Mouse (Mus musculus): ENCODE measurements around the gene Mapk14.

Gene Mapk14

DNA sequence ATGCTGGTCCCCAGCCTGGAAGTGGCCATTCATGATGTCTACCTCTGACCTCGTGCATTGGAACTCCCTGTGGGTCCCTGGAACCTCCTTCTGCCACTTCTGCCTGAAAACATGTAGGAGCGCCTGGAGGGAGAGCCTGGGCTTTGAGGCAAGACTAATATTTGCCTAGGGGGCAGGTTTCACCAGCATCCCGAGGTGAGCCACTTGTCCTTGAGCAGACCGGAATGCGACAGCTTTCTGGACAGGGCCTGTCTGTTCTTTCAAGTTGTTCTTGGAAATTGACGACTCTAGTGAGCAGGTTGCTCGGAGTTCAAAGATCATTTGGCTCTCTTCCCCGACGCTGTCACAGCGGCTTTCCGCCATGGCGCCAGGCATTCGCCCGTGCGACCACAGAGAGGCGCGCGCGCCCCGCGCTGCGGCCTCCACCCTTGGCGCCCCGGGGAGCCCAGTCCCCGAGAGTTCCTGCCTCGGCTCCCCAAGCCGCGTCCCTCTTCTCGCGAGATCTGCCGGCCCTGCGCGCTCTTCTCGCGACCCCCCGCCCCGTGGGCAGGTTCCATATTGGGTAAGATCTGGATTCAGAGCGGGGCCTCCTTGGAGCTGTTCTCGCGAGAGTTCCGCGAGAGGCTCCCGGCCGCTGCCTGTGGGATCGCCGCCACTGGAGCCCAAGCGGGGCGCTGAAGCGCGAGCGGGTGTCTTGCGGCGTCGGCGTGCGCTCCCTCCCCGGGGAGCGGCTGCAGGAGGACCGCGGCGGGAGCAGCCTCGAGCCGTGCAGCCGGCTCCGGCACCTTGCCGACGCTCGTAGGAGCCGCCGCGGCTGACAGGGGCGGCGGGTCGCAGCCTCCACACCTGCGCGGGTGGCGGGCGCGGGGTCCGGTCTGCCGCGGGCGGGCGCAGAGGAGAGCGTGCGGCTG lies at the start of gene Mapk14:
Gene Mapk14, plus strand, starts transcription at position 554 of the 911 bp plus-strand sequence.
- DNase-seq (ENCODE audit: low spot score), result peak; percentile 100

- DNase-seq (ENCODE audit: low spot score), result no peak
Observed at GRCm38 (mm10) chr17:28643697-28644096, 47.4 kb upstream of the Mapk14 start.

DNA sequence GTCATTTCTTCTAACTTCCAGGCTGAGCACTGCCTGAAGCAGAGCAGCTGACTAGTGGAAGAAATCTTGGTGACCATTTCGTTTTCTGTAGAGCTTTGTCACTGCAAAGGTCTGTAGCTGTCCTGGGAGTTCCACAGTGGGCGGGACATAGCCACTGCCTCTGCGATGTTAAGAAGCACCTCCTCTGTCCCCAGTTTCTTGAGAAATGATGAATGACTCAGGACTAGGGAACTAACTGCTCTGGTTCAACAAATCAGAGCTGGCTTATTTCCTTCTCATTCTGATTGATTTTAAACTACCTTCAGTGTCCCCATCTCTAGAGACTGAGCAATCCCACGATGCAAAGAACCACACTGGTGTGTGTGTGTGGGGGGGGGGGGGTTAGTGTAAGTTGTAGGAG lies 47.0 kb upstream of the Mapk14 start:
- no peak for DNase-seq (ENCODE audit: low spot score)

DNA sequence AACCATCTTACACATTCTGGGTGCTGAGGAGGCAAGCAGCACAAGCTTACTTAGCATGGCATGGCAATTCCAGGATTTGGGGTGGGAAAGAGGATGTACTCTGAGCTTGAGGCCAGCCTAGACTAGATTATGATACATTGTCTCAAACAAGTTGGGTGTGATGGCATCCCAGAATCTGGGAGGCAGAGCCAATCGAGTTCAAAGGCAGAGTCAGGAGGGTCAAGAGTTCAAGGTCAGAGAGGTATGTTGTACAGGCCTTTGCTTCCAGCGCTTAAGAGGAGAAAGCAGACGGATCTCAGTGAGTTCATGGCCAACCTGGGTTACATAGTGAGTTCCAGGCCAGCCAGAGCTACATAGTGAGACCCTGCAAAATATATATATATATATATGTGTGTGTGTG lies 44.9 kb upstream of the Mapk14 start:
- no peak for DNase-seq (ENCODE audit: low spot score)

DNA sequence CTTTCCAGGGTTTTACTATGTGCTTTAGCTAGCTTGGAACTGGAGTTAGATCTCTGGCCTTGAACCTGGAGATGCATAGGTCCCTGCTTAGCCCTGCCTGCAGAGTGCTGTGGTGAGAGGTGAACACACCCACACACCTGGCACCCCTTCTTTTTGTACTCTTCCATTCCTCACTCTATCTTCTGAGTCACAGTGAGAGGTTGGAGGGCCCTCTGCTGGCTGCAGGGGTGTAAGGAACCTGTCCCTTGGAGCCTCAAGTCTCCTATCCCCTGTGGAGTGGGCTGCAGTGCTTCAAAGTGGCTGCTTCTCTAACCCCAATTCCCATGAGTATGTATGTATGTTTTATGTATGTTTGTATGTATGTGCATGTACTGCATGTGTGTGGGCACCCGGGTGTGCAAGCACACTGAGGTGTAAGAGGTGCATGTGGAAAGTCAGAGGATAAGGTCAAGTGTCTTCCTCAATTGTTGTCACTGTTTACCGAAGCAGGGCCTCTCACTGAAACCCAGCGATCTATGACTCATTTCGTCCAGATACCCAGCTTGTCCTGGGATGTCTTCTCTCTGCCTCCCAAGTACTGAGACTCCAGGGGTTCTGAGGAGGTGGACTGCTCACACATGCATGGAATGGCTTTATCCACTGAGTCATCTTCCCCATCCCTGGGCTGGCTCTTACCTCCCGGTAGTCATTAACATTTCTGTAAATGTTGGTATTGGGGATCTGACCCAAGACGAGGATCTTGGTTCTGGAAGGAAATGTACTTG lies 42.3 kb upstream of the Mapk14 start:
- DNase-seq (ENCODE audit: low spot score), result peak; percentile 73

DNA sequence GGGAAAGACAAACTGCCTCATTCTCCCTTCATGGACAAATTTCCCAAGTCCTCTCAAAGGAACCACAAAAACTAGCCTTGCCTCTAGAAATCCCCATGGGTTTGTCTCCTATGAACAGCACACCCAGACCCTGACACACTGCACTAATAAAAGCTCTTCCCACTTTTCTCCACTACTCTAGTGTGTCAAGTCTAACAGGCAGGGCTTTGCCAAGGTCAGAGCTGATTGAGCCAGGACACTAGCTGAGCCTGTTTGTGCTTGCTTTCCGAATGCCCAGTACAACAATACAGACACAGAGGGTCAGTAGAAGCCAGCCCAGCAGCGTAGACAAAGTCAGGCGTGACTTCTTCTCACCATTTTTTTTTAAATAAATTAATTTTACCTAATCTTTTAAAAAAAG lies 40.9 kb upstream of the Mapk14 start:
- DNase-seq (ENCODE audit: low spot score), result no peak

DNA sequence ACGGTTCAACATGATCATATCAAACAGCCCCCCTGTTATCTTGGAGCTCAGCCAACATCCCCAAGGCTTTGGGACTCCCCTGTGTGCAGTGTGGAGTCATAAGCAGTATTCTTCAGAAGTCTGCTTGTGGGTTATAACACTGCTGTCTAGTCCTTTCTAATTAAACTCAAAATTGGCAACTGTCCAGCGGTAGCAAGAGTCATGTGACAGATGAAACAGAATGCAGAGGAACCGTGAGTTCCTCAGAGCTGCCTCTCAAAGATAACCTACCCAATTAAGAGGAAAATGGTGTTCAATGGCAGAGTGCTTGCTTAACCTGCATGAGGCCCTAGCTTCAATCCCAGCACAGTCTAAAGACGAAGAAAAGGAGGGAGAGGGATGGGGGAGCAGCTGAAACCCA lies 33.2 kb upstream of the Mapk14 start:
- DNase-seq (ENCODE audit: low spot score), result peak; percentile 81

DNA sequence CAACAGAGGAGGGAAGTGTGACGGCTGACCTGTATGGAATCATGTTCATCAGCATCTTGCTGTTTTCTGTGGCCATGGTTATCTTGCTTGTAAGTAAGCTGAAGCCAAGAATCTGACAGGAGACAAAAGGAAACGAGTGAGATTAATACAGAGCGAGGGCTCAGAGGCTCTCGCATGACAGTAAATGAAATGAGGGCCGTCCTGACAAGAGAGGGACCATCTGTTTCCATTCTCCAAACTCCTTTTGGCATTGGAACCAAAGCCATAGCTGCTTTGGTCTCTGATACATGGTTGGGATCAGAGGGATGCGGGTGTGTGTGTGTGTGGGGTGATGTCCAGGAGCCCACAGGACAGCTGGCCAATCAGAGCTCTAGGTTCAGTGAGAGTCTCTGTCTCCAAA lies 31.6 kb upstream of the Mapk14 start:
- DNase-seq (ENCODE audit: low spot score), result no peak

DNA sequence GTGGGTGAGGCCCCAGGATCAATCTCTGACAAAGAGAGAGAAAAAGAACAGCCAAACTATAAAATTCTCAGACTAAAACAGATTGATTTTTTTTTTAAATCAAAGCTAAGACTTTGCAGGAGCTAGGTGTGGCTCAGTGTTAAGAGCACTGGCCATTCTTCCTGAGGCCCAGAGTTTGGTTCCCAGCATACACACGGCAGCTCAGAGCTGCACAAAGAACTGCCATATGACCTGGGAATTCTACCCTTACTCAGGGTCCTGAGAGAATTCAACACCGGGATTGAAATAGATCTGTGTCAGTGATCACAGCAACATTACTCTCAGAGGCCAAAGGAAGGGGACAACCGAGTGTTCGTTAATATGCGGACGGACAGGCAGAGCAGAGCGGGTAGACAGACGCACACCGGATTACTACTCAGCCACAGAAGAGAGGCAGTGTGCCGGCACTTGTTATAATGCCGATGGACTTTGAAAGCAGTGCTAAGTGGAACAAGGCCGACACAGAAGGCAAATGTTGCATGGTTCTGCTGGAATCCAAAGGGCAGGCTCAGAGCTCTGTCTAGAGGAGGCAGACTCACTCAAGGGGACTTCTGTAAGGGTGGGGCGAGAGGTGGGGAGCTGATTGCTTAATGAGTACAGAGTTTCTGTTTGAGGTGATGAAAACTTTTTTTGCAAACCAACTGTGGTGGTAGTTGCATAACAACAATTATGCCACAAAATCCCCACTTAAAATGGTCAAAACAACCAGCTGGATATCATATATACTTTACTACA lies 8.6 kb upstream of the Mapk14 start:
- DNase-seq (ENCODE audit: low spot score), result no peak

- no peak for DNase-seq (ENCODE audit: low spot score)
Observed at GRCm38 (mm10) chr17:28683601-28684000, 7.5 kb upstream of the Mapk14 start.

- no peak for DNase-seq (ENCODE audit: low spot score)
Observed at GRCm38 (mm10) chr17:28684631-28685030, 6.5 kb upstream of the Mapk14 start.

DNA sequence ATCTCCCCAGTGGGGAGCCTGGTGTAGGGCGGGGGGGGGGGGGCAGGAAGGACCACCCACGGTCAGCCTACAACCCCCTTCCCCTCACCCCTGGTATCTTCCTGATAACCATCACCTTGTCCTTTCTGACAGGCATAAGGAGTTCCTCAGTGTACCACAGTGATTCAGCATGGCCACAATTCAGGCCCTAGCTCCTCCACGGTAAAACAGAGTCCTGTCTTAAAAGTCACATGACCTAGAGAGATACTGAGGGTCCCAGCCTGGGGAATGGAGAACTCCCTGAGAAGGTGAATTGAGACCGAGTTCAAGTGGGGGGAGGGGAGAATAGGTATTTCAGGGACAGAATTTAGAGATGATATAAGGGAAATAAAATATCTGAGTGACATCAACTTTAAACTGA lies 3.8 kb upstream of the Mapk14 start:
- DNase-seq (ENCODE audit: low spot score), result no peak

DNA sequence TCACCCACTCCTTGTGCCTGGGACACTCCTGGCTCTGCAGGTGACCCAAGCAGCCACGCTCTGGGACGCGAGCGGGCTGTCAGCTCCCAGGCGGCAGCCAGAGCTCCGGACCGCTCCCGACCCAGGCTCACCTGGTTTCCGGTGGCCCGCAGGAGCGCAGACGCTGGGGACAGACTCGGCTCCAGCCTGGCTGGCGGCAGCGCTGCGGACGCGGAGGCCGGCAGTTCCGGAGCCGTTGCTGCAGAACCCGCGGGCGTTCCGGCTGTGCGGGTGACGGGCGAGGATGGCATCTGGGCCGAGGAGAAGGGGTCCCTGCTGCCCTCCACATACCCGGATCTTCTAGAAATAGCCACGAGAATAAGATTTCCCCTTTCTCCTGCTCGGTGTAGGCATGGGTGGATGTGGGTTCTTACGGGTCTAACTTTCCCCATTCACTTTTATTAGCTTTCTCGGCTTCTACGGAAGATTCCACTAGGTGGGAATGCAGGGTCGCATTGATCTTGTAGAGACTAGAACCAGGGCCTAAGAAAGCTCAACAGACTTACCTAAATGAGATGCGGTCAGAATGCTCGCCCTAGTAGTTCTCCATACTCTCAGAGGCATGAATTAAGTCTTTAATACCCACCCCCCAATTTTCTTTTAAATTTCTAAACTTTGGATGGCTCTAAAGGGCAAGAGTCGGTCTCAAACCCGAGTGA lies 1.4 kb upstream of the Mapk14 start, which contains the start of gene Slc26a8:
Gene Slc26a8, minus strand, starts transcription at position 648 of the 698 bp plus-strand sequence.
- no peak for DNase-seq (ENCODE audit: low spot score)

GRCm38 (mm10) chr17:28691687-28692340 lies 685 bp downstream of the Mapk14 start:
- DNase-seq (ENCODE audit: low spot score), result peak; percentile 63

GRCm38 (mm10) chr17:28692341-28692710 lies 1.2 kb downstream of the Mapk14 start:
- no peak for DNase-seq (ENCODE audit: low spot score)

- DNase-seq (ENCODE audit: low spot score), result no peak
Observed at GRCm38 (mm10) chr17:28693086-28693485, 2.0 kb downstream of the Mapk14 start.

DNA sequence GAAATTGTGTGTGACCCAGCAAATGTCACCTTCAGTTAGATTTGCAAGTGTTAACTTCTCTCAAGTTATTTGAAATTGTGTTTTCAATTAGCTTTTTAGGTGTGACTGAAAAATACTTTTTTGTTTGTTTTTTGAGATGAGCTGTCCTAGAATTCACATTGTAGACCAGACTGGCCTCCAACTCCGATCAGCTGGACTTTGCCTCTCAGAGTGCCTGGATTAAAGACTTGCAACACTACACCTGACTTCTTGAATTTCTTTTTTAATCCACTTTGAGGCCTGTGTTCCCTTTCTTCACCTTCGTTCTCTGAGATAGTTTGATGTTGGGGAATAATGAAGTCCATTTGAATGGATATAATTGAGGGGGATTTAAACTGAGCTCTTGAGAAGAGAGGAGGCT lies 2.9 kb downstream of the Mapk14 start:
- DNase-seq (ENCODE audit: low spot score), result no peak

DNA sequence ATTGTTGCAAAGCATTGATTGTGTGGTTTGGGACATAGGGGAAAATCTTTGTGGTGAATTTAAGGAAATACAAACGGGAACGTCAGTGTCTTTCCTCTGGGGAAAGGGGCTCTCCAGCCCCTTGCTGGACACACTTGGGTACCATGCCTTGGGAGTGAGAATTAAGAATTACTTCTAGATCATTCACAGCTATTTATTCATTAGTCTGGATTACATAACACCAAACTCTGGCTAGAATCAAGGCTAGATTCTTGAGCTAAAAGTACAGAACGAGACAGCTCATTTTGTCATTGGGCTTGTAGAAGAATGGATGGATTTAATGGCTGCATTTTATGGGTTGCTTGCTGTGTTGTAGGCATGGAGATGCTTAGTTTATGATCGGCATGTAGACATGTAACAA lies 3.7 kb downstream of the Mapk14 start:
- no peak for DNase-seq (ENCODE audit: low spot score)

GRCm38 (mm10) chr17:28696641-28697040 lies 5.5 kb downstream of the Mapk14 start:
- DNase-seq (ENCODE audit: low spot score), result no peak

DNA sequence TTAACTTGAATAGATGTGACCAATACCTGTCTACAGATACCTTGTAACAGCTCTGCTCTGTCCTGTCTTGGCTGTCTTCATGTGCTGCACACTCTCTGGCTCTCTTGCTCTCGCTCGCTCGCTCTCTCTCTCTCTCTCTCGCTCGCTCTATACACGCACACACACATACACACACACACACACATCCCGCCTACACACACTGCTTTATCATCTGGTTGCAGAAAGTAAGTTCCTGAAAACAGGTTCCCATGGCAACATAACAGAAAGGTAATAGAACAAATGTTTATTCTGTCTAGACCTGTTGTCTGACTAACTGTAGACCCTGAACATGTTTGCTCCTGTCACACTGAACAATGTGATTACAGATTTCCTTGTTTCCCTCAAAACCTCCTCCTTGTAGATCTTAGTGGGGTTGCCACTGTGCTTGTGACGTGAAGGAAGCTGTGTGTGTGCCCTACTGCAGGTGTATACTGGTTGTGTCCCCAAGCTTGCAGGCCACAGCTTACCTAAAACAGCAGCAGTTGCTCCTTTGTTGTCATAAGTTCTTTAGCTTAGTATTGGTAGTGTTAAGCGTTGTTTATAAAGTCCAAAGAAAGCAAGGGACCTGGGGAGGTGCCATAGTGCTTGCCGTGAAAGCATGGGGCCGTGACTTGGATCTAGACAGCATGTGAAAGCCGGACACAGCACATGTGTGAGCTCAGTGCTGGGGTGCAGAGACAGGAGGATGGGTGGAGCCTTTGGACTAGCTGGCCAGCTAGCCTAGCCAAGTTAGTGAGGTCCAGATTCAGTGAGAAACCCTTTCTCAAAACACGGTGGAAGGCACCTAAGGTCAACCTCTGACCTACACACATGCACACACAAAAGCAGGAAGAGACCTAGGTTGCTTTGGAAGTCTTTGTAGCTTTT lies 6.4 kb downstream of the Mapk14 start:
- DNase-seq (ENCODE audit: low spot score), result peak; percentile 59

Data from MN1 (cell line).